Mouse (Mus musculus): Measurements from ENCODE around the gene Slc19a1.

GRCm38 (mm10) chr10:77104327-77104726 lies 72.3 kb downstream of the Slc19a1 start:
- TF ChIP-seq POLR2A (IDR thresholded peaks at IDR 0.05; ENCODE audit: borderline replicate concordance, insufficient read depth, low read length) (no peak), CTCF (IDR thresholded peaks at IDR 0.05; ENCODE audit: borderline replicate concordance, insufficient read depth, low read depth, low read length) (no peak)

All from cerebellum, adult 2 months (tissue).